Mouse (Mus musculus) olfactory bulb, adult 2 months (tissue): ENCODE measurements at regions not wholly inside any gene's neighbourhood (a gene's known extent, or its start where the extent isn't known, plus 50 kb on each side); places are given as distances from the start of the nearest gene placed in this dataset.

Experiments
- CTCF ChIP-seq: fragments of 200-500 bp; IDR thresholded peaks from 2 replicates; pipeline ENCODE4 v1.5.1; 2012; ENCODE audit warnings: low read depth, mild to moderate bottlenecking, low read length, moderate library complexity; ENCODE audit not compliant: insufficient read depth
- POLR2A ChIP-seq: fragments of 200-500 bp; IDR thresholded peaks from 2 replicates; pipeline ENCODE4 v1.6.1; 2012; ENCODE audit warnings: mild to moderate bottlenecking, low read depth, low read length, moderate library complexity; ENCODE audit not compliant: insufficient read depth

GRCm38 (mm10) chr4:45641272-45641671 is 109.0 kb upstream of the Shb start:
- no peak for TF ChIP-seq CTCF
- no peak for TF ChIP-seq POLR2A
